Mouse (Mus musculus) kidney, embryonic 16.5 days (tissue): ENCODE measurements around the gene Lrcol1. TPM values are rescaled to one million over a fixed set of nuclear protein-coding genes. Genes with fewer than 3 reads are reported as not detected.

Experiments
- ATAC-seq: fragments of 200-750 bp; cut with Nextera tagmentation; 2 replicates; pipeline ENCODE4 v1.8.0; 2017; ENCODE audit warnings: moderate TSS enrichment; ENCODE audit not compliant: low FRiP score, low TSS enrichment
- H3K27ac ChIP-seq: fragments of 300-500 bp; sonication (generic); 2 replicates; pipeline ENCODE4 v1.5.1; 2014; ENCODE audit warnings: low read length
- H3K27me3 ChIP-seq: fragments of 300-500 bp; sonication (generic); 2 replicates; pipeline ENCODE4 v1.6.1; 2014; ENCODE audit warnings: low read length, control low read depth, mixed read lengths; ENCODE audit not compliant: insufficient read depth
- H3K36me3 ChIP-seq: fragments of 300-500 bp; sonication (generic); 2 replicates; pipeline ENCODE4 v1.6.1; 2014; ENCODE audit warnings: low read length, control low read depth, mixed read lengths; ENCODE audit not compliant: insufficient read depth
- H3K4me1 ChIP-seq: fragments of 300-500 bp; sonication (generic); 2 replicates; pipeline ENCODE4 v1.6.1; 2014; ENCODE audit warnings: low read length, control low read depth, mixed read lengths; ENCODE audit not compliant: insufficient read depth
- H3K4me2 ChIP-seq: fragments of 300-500 bp; sonication (generic); replicated peaks from 2 replicates; pipeline ENCODE4 v1.6.1; 2014; ENCODE audit warnings: low read depth, low read length
- H3K4me3 ChIP-seq: fragments of 300-500 bp; sonication (generic); 2 replicates; pipeline ENCODE4 v1.5.1; 2014; ENCODE audit warnings: mild to moderate bottlenecking, low read length
- H3K9ac ChIP-seq: fragments of 300-500 bp; sonication (generic); replicated peaks from 2 replicates; pipeline ENCODE4 v1.6.1; 2014; ENCODE audit warnings: low read length
- H3K9me3 ChIP-seq: fragments of 300-500 bp; sonication (generic); 2 replicates; pipeline ENCODE4 v1.6.1; 2016; ENCODE audit warnings: low read length, control low read depth
- WGBS: fragments of 180-500 bp; shearing (Covaris S2); extraction: QIAGEN DNeasy Blood & Tissue Kit; methylation state at CpG from one replicate; pipeline ENCODE4 v1.1.7; 2014; 5-methylcytosine and 5-hydroxymethylcytosine counted together
- polyA plus RNA-seq: library from polyadenylated mRNA; unstranded; fragments of >200 nt; fragmentation: Nextera tagmentation; extraction: Ambion mirVana; gene quantifications from 2 replicates; pipeline ENCODE4 v1.2.1, GENCODE M21; 2015

Gene Lrcol1
- polyA plus RNA-seq, 1 experiment from 2014 or later = not detected

GRCm38 (mm10) chr5:110354716-110355115 is 10.2 kb downstream of the Lrcol1 start:
- Histone ChIP-seq H3K4me1 (no peaks in the 10 kb centered on the region), H3K36me3 (no peaks in the 10 kb centered on the region), H3K4me3 (no peak overlapping the region), H3K9me3 (no peaks in the 10 kb centered on the region), H3K27me3 (0 out of 2 replicates have a peak, but pooled peaks cover 3% of the 10 kb centered on the region), H3K9ac (no peak overlapping the region), H3K4me2 (no peak overlapping the region), H3K27ac (no peak overlapping the region)
- 15% methylated on average over 7 of the region's 7 CpGs for WGBS
- ATAC-seq = no peak

- ATAC-seq = peak; percentile 58; the same call in 1 of the 2 replicates
- no peak overlapping the region for H3K4me2 ChIP-seq
- H3K9me3 ChIP-seq = no peaks in the 10 kb centered on the region
- WGBS = 31% methylated on average over 9 of the region's 9 CpGs
- H3K27ac ChIP-seq = no peak overlapping the region
- 0 out of 2 replicates have a peak, but pooled peaks cover 3% of the 10 kb centered on the region for H3K27me3 ChIP-seq
- H3K4me1 ChIP-seq = no peaks in the 10 kb centered on the region
- H3K9ac ChIP-seq = no peak overlapping the region
- no peaks in the 10 kb centered on the region for H3K36me3 ChIP-seq
- H3K4me3 ChIP-seq = no peak overlapping the region
Measured at GRCm38 (mm10) chr5:110357531-110358179, 13.1 kb downstream of the Lrcol1 start.

GRCm38 (mm10) chr5:110361465-110361864 is 16.9 kb downstream of the Lrcol1 start:
- Histone ChIP-seq H3K9me3 (no peaks in the 10 kb centered on the region), H3K4me1 (peaks cover 8% of the 10 kb centered on the region; the same call in 1 of the 2 replicates), H3K4me2 (no peak overlapping the region), H3K36me3 (no peaks in the 10 kb centered on the region), H3K9ac (no peak overlapping the region), H3K27ac (no peak overlapping the region), H3K27me3 (no peaks in the 10 kb centered on the region), H3K4me3 (no peak overlapping the region)
- WGBS = 77% methylated on average over 6 of the region's 6 CpGs
- ATAC-seq = no peak

GRCm38 (mm10) chr5:110362813-110363178 is 18.3 kb downstream of the Lrcol1 start:
- Histone ChIP-seq H3K9ac (peak overlapping the region; percentile 72), H3K4me1 (peaks cover 8% of the 10 kb centered on the region; the same call in 1 of the 2 replicates), H3K36me3 (peaks cover 5% of the 10 kb centered on the region), H3K9me3 (no peaks in the 10 kb centered on the region), H3K27me3 (no peaks in the 10 kb centered on the region), H3K27ac (no peak overlapping the region), H3K4me2 (peak overlapping the region; percentile 74), H3K4me3 (peak overlapping the region; percentile 49)
- ATAC-seq = peak; percentile 69
- WGBS = 1% methylated on average over 28 of the region's 28 CpGs

DNA sequence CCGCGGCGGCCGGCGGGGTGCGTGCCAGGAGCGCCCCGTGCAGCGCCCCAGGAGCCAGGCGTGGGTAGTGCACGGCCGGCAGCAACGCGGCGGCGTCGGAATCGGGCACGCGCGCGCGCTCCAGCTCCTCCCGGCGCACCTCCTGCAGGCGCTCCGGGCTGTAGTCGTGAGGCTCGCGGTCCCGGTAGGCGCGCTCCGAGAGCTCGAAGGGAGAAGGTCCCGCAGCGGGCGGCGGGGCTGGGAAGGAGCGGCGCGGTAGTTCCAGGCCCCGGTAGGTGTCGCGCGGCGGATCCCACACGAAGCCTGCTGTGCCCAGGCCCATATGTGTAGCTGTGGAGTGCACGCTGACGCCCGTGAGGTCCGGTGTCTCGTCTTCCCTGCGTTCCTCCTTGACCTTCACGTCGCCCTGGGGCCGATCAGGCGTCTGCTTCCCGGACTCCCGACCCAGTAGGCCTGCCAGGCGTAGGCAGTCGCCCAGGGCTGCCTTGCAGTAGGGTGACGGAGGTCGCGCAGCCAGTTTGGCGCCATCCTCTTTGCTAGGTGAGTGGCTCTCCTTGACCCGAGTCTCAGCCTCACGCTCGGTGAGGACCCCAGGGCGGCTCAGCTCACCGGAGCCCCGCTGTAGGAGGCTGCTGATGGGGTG is 18.8 kb downstream of the Lrcol1 start:
- Histone ChIP-seq H3K4me1 (peaks cover 8% of the 10 kb centered on the region; the same call in 1 of the 2 replicates), H3K36me3 (peaks cover 6% of the 10 kb centered on the region), H3K27me3 (no peaks in the 10 kb centered on the region), H3K4me3 (peak overlapping the region; percentile 49), H3K4me2 (peak overlapping the region; percentile 74), H3K9ac (peak overlapping the region; percentile 72), H3K27ac (peak overlapping the region; percentile 51; the same call in 1 of the 2 replicates), H3K9me3 (no peaks in the 10 kb centered on the region)
- 2% methylated on average over 55 of the region's 72 CpGs for WGBS
- ATAC-seq = peak; percentile 82

GRCm38 (mm10) chr5:110363822-110364545 is 19.5 kb downstream of the Lrcol1 start:
- peaks cover 12% of the 10 kb centered on the region for H3K36me3 ChIP-seq
- peak; percentile 1; the same call in 1 of the 2 replicates for ATAC-seq
- H3K9ac ChIP-seq = peak overlapping the region; percentile 72

DNA sequence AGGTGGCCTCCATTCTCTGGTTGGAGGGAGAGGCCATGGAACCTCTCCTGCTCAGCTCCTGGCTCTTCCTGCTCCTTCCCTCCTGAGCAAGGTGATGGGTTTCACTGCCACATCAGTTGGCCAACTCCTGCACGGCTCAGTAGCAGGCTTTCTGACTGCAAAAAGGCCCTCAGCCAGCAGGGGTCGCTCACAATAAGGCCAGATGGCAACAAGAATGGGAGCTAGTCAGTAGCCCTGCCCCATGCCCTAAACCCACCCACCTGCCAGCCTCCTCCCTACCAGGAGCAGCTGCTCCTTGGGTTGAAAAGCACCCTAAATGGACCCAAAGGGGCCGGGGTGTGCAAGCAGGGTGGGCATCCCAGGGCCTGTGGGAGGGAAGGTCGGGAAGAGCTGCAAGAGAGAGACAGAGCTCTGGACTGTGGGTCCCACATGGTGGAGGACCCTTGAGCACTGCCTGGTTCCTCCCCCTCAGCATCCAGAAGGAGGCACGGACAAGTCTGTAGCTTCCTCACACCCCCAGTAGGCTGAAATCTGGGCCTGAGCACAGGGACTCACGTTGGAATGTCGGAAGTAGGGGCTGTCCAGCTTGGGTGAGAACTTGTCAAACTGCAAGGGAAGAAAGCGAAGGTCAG is 32.4 kb downstream of the Lrcol1 start:
- H3K4me1 ChIP-seq = no peaks in the 10 kb centered on the region
- peaks cover 36% of the 10 kb centered on the region for H3K36me3 ChIP-seq
- H3K27me3 ChIP-seq = no peaks in the 10 kb centered on the region
- no peak overlapping the region for H3K9ac ChIP-seq
- ATAC-seq = no peak
- no peak overlapping the region for H3K27ac ChIP-seq
- WGBS = 48% methylated on average over 8 of the region's 8 CpGs
- no peak overlapping the region for H3K4me3 ChIP-seq
- H3K4me2 ChIP-seq = no peak overlapping the region
- H3K9me3 ChIP-seq = no peaks in the 10 kb centered on the region

More at GRCm38 (mm10) chr5:110363822-110364545, 19.5 kb downstream of the Lrcol1 start:
- WGBS = 34% methylated on average over 11 of the region's 11 CpGs
- H3K27ac ChIP-seq = peak overlapping the region; percentile 51; the same call in 1 of the 2 replicates
- peaks cover 8% of the 10 kb centered on the region; the same call in 1 of the 2 replicates for H3K4me1 ChIP-seq
- H3K27me3 ChIP-seq = no peaks in the 10 kb centered on the region
- no peaks in the 10 kb centered on the region for H3K9me3 ChIP-seq
- H3K4me3 ChIP-seq = peak overlapping the region; percentile 49
- peak overlapping the region; percentile 74 for H3K4me2 ChIP-seq

- Histone ChIP-seq H3K4me3 (no peak overlapping the region), H3K4me1 (no peaks in the 10 kb centered on the region), H3K27ac (no peak overlapping the region), H3K4me2 (no peak overlapping the region), H3K27me3 (no peaks in the 10 kb centered on the region), H3K9me3 (no peaks in the 10 kb centered on the region), H3K9ac (no peak overlapping the region), H3K36me3 (peaks cover 36% of the 10 kb centered on the region)
- WGBS = 42% methylated on average over 20 of the region's 20 CpGs
- peak; percentile 60; the same call in 1 of the 2 replicates for ATAC-seq
Measured at GRCm38 (mm10) chr5:110378181-110378583, 33.7 kb downstream of the Lrcol1 start.

DNA sequence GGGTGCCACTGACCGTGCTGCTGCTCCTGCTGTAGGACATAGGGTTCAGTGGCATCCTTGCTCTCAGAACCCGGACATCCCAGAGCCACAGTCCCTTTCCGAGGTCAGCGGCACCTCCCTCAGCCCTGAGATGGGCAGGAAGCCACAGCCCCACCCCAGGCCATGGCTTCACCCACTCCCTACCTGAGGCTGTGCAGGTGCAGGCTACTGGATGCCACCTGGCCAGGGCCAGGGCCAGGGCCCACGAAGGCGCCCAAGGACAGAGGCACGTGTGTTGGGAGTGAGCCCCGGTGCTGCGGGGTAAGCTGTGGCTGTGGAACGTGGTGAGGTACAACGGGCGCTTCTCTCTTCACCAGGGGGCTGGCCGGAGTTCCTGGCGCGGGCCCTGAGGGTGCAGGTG is 34.6 kb downstream of the Lrcol1 start:
- no peaks in the 10 kb centered on the region for H3K4me1 ChIP-seq
- no peaks in the 10 kb centered on the region for H3K27me3 ChIP-seq
- H3K9me3 ChIP-seq = no peaks in the 10 kb centered on the region
- ATAC-seq = 0 out of 2 replicates have a peak, but pooled peaks have one; percentile 26
- H3K4me2 ChIP-seq = no peak overlapping the region
- H3K36me3 ChIP-seq = peaks cover 29% of the 10 kb centered on the region
- 87% methylated on average over 15 of the region's 15 CpGs for WGBS
- H3K4me3 ChIP-seq = no peak overlapping the region
- no peak overlapping the region for H3K9ac ChIP-seq
- H3K27ac ChIP-seq = no peak overlapping the region
